Mouse (Mus musculus): ENCODE results near the gene Mib2.

Mib2 gene

DNA sequence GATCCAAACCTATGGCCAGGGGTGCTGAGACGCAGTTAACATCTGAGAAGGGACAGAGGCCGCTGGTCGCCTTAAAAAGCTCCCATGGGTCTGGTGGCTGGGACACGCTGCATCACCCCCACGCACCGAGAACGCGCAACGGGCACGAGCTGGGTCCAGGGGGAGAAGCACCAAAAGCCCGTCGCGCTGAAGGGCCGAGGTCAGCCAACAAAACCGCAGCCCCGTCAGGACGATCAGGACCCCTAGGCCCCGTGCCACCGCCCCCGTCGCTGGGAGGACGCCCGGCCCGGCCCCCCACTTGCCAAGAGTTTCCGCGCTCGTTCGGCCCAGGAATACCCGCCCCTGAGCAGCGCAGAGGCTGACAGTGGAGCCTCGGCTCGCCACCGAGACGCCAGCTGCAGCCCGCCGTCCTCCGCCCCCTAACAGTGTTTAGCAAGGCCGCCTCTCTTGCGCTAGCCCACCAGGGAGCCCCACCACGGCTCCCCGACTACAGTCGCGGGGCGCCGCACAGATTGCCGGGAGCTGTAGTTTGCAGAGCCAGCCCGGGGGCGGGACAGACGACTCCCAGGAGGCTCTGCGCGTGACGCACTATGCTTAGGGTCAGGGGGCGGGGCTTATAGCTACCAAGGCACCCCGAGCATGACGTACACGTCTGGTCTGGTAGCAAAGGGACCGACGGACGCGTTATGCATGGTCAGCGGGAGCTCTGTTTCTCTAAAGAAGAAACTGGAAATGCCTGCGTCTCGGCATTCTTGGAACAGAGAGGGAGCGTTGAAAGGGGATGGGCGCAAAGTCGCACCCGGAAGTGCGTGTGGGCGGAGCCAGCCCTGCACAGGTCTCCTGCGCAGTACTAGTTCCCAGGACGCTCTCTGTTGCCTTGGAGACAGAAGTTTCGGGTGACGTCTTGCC is at the start of gene Mib2:
Gene Mib2 (minus strand): TSS at position 510 of the 909 bp plus-strand sequence.
- TF ChIP-seq GATA4 (IDR thresholded peaks at IDR 0.05; ENCODE audit: insufficient replicate concordance, low read length) = no peak

DNA sequence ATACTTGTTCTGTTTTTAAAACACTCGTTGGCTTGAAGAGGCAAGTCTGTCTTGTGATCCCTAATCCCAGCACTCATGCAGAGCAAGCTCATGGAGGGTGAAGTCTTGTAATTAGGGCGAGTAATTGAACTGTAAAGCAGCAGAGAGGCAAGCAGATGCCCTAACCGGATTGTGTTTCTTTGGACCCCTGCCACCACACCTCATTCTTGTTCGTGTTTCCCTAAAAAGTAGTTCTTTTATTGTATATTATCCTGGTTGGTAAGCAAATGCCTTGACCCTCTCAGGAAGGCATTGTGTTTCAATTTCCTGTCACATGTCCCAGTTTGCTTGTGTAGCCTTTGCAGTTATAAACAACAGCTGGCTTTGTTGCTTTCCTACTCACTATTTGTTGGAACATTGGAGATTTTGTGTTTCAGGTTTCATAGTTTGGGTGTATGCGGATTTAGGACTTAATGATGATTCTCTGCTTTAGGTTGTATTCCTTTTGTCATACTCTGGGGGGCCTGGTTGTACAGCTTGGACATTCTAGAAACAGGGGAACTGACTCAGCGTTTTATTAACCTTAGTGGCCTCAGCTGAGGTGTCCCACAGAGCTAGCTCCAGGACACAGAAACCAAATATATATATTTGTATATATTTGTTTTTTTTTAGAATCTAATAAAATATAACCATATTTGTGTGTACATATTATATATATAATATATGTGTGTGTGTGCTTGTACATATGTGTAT is 41.7 kb upstream of the Mib2 start:
- TF ChIP-seq GATA4 (IDR thresholded peaks at IDR 0.05; ENCODE audit: insufficient replicate concordance, low read length) = no peak

DNA sequence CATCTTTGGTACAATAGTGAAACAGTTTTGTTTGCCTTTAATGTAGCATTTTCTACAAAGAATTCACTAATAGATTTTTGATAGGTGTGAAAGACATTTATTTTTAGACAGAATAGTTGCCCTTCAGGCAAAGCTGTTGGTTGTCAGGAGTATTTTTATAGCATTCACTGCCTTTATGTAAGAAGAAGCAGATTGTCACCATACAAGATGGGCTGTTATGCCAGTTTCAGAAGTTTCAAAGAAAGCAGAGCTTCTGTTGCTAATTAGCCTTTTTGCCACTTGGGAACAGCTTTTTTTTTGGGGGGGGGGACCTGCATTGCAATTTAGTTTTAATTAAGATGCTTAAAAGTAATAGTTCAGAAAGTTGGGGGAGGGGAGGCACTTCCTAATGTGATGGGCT is 40.0 kb upstream of the Mib2 start:
- TF ChIP-seq GATA4 (IDR thresholded peaks at IDR 0.05; ENCODE audit: insufficient replicate concordance, low read length) = no peak

DNA sequence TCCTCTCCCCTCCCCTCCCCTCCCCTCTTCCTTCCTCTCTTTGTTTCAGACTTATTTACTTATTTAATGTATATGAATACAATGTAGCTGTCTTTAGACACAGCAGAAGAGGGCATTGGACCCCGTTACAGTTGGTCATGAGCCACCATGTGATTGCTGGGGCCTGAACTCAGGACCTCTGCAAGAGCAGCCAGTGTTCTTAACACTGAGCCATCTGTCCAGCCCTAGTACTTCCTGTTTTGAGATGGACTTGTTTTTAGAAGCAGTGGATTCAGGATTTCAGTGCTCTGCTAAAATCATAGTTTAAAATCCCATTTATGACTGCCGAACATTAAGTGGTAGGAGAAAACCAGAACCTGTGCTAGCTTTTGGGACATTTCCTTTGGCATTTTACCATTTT is 39.6 kb upstream of the Mib2 start:
- TF ChIP-seq GATA4 (IDR thresholded peaks at IDR 0.05; ENCODE audit: insufficient replicate concordance, low read length) = no peak

DNA sequence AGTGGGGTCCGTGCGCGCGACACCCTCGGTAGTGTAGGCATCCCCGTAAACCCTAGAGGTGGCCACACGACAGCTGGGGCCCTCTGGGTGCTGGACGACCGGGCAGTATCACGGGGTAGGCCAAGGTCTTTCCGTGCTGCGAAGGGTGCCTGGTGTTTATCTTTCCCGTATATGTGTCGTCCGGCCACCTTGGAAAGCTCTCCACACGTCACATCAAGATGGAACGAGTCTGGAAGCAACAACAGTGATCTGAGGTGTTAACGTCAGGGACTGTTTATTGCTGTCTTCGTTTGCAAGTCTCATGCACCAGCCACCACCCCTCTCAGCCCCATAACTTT is 36.6 kb upstream of the Mib2 start:
- no peak for TF ChIP-seq GATA4 (IDR thresholded peaks at IDR 0.05; ENCODE audit: insufficient replicate concordance, low read length)

DNA sequence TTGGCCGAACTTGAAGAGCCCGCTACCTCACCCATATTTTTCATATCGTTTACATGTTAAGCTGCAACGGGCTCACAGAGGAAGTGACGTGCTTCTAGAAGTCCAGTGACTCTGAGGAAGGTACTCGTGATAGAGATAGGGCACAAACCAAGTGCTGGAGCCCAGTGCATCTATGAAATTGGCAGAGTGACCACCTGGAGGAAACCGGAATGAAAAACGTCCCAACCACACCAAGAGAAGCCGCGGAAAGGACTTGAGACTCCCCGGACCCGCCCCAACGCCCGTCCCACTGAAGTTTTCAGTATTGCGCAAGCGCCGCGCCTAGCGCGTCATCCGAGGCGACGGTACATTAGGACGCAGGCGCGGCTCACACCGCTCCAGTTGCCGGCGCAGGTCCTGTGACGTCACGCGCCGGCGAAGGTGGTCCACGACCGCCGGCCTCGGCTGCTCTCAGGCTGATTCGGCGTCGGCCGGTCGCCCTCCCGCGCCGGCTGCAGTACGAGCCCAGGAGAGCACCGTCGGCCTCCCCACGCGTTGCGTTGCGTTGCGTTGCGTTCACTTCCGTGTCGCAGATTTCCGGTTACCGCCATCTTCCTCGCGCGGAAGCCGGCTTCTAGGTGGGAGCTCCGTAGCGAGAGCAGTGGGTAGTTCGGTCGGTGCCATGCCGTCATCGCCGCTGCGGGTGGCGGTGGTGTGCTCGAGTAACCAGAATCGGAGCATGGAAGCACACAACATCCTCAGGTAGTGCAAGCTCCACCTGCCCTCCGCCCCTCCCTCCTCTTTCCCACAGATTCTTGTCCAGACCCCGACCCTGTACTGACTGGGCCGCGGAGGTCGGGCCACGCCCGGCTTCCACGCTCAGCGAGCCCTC is 36.0 kb upstream of the Mib2 start, which contains the start of gene Ssu72:
Gene Ssu72 (plus strand): TSS at position 80 of the 871 bp plus-strand sequence.
- TF ChIP-seq GATA4 (IDR thresholded peaks at IDR 0.05; ENCODE audit: insufficient replicate concordance, low read length) = peak; percentile 28; the same call in 1 of the 2 replicates

DNA sequence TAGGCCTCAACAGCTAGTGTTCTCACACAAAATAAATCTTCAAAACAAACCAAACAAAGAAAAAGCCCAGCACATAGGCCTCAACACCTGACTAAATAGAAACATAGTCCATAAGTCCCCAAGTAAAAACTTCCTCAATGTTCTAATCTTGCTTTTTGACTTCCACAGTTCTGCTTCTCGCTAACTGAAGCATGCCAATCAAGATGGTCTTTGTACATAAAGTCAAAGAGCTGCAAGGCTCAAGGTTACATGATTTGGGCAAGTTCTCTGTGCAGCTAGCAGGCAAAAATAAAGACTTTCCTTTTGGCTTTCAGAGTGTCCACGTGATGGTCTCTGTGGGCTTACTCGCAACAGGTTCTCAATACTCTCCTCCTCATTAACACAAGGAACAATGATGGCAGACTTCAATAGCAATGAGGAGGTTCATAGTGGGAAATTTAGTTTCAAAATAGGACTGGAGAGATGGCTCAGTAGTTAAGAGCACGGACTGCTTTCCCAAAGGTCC is 34.5 kb upstream of the Mib2 start:
- TF ChIP-seq GATA4 (IDR thresholded peaks at IDR 0.05; ENCODE audit: insufficient replicate concordance, low read length) = no peak

DNA sequence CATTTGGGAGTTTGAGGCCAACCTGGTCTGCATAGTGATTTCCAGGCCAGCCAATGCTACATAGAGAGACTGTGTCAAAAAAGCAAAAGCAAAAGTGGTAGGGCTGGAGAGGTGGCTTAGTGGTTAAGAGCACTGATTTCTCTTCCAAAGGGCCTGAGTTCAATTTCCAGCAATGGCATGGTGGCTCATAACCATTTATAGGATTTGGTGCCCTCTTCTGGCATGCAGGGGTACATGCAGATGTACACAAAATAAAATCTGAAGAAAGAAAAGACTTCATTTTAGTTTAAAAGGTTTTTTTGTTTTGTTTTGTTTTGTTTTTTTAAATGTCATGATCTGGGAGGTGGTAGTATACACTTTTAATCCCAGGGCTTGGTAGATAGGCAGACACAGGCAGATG is 31.4 kb upstream of the Mib2 start:
- TF ChIP-seq GATA4 (IDR thresholded peaks at IDR 0.05; ENCODE audit: insufficient replicate concordance, low read length) = no peak

DNA sequence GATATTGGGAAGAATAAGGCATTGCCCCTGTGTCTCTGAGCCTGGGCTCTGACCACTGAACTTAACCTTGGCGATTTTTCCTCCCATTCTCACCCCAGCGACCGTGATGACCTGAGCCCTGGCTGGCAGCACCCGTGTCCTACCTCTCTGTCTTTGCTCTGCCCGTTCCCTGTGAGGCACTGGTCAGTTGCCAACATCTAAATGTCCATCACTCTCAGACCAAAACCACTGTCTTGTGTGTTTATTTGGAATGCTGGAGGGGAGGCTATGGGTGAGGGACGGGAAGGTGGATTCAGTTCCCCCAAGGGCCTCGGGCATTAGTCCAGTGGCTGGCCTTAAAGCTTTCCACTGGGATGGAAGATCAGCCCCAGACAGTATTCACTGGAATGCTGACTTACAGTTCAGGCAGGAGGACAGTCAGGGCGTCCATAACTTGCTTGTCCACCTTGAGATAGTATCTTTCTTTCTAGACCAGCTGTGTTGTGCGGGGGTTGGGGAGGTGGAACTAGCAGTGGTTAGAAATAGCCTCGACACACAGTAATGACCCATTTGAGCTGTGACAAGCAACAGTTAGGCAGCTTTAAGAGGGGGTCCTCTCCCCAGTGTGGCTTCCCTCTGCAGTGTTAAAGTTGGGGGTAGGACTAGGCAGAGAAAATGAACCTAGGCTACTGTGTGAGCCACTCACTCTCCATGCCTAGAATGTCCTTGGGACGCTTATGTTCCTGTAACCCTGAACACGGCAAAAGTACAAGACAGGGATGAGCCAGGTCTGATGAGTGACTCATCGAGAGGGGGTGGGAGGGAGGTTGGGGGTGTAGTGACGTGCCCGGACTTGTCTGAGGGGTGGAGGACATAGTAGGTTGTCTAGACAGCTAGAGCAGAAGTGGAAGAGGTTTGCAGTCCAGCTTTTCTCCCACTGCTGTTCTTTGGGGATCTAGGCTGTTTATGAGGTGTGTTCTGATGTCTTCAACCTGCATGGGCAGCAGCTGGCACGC is 27.6 kb upstream of the Mib2 start:
- no peak for TF ChIP-seq GATA4 (IDR thresholded peaks at IDR 0.05; ENCODE audit: insufficient replicate concordance, low read length)

DNA sequence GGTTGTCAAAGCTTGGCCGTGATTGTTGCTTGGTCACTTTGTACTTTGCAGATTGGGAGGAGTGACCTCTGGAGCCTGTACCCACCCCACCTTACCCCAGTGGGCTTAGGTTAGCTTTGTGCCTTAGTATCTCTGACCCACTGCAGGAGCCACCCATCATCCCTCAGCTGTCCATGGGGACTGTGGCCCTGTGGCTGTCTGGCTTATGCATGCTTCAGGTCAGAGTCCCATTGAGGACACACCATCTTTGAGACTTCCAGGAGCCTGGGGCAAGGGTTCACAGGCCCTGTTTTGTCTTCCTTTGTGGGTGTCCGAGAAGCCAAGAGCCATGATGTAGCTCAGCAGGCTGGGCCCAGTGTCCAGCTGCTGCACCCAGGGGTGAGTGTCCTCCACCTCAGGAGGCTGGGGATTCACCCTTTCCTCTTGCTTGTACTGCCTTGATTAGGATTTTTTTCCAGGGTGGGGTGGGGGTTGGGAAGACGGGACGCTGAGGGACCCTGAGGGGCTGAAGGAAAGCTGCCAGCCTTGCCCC is 26.6 kb upstream of the Mib2 start:
- no peak for TF ChIP-seq GATA4 (IDR thresholded peaks at IDR 0.05; ENCODE audit: insufficient replicate concordance, low read length)

DNA sequence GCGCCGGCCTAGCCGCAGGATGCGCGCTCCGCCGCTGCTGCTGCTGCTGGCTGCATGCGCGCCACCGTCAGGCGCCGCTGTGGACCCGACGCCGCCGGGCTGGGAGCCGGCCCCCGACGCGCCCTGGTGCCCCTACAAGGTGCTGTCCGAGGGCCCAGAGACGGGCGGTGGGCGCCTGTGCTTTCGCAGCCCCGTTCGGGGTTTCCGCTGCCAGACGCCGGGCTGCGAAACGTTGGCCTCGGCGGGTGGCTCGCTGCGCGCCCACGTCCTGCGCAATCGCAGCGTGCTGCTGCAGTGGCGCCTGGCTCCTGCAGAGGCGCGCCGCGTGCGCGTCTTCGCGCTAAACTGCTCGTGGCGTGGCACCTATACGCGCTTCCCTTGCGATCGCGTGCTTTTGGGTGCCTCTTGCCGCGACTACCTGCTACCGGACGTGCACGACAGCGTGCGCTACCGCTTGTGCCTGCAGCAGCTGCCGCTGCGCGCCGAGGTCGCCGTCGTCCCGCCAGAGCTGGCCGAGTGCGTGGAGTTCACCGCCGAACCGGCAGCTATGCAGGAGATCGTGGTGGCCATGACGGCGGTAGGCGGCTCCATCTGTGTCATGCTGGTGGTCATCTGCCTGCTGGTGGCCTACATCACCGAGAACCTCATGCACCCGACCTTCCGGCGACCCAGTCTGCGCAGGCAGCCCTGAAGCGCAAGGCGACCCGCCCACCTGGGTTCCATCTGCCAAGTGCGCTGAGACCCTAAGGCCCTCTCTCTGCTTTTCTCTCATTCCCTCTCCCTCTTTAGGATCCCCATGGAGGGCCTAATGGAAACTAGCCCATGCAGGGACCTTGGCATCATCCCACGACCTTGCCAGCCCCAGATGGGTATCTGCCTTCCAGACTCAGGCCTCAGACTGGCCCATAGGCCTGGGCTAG is 25.7 kb upstream of the Mib2 start:
- no peak for TF ChIP-seq GATA4 (IDR thresholded peaks at IDR 0.05; ENCODE audit: insufficient replicate concordance, low read length)

DNA sequence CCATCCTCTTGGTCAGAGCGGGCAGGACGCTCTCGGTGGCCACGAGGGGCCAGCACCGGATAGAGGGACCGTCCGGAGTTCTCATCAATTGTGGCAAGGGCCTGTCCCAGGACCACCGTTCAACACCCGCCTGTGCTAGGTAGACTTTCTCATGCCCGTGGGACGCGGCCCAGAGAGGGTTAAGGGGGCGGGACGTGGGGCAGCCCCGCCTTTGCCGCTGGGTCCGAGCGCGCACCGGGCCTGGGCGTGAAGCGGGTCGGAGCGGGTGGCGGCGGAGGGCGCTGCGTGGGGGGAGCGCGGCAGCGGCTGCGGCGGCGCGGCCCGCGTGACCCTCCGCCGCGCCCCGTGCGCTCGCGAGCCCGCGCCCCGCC is 25.1 kb upstream of the Mib2 start, which contains the start of gene Fndc10:
Gene Fndc10 (plus strand): TSS at position 232 of the 371 bp plus-strand sequence.
- TF ChIP-seq GATA4 (IDR thresholded peaks at IDR 0.05; ENCODE audit: insufficient replicate concordance, low read length) = no peak

DNA sequence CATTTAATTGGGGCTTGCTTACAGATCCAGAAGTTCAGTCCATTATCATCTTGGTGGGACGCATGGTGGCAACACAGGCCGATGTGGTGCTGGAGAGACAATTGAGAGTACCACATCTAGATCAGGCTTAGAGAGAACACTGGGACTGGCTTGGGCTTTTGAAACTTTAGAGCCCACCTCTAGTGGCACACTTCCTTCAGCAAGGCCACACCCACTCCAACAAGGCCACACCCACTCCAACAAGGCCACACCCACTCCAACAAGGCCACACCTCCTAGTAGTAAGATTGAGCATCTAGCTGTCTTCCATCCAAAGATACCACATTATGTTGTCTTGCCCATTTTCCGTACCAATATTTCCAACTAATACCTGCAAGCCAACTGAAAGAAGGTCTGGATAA is 23.4 kb upstream of the Mib2 start:
- no peak for TF ChIP-seq GATA4 (IDR thresholded peaks at IDR 0.05; ENCODE audit: insufficient replicate concordance, low read length)

Measured in liver, adult (tissue).